ENCODE assay signal across 39 mouse cellular contexts in genomic region chr1:172629831-172630230, GRCm38 (mm10). TPM values are rescaled to one million over a fixed set of nuclear protein-coding genes. Genes with fewer than 3 reads are reported as not detected.
DNase-seq lines count a peak whose midpoint lies in the region; ATAC-seq and TF ChIP-seq lines count a peak whose summit lies in the region.
"Had no signal": no experiment of that assay in that cellular context is flagged by ENCODE, and none has a peak within 500 bp of the region (broad histone marks: within the 10 kb centered on the region; RNA-seq: fewer than 3 reads in every experiment).

No protein-coding gene starts in this region.

- DNase-seq in hindbrain, embryonic 10.5 days (ENCODE audit: low spot score): peak; percentile 20
- DNase-seq in hindbrain, postnatal 0 days (ENCODE audit: low spot score): no peak
- peak; percentile 69 for DNase-seq in embryo, embryonic 10.5 days (ENCODE audit: low spot score)
- DNase-seq in embryo, embryonic 11 days: peak; percentile 64
- no peak for DNase-seq in hindbrain, embryonic 14.5 days (ENCODE audit: low spot score)
- DNase-seq in lung, postnatal 25 days (ENCODE audit: low spot score): no peak
- DNase-seq in cerebellum, adult 8-10 months: no peak
- DNase-seq: adrenal gland, postnatal 36 days; B cell, adult 2 months; cerebellum, adult 18-20 months; cerebellum, postnatal 25 days; gastrocnemius, postnatal 25 days; heart, adult 18-20 months; heart, postnatal 4 days; kidney, adult 2 months; kidney, postnatal 4 days; liver, embryonic 13.5 days; lung, adult 18-20 months; midbrain, embryonic 14.5 days; retina, postnatal 1 day; right cerebral cortex, postnatal 25 days; thymus, adult 18-20 months; thymus, postnatal 25 days had no signal

- H3K9ac ChIP-seq in hindbrain, postnatal 0 days (replicated peaks; ENCODE audit: low read length): no peak overlapping the region
- H3K9ac ChIP-seq in hindbrain, embryonic 14.5 days: 0 out of 2 replicates have a peak overlapping the region, but pooled peaks have one; percentile 6
- H3K9ac ChIP-seq: forebrain, embryonic 12.5 days; heart, embryonic 12.5 days; limb, embryonic 15.5 days; liver, embryonic 13.5 days; neural tube, embryonic 15.5 days; stomach, embryonic 15.5 days had no signal

- no peaks in the 10 kb centered on the region for H3K27me3 ChIP-seq in hindbrain, embryonic 10.5 days (ENCODE audit: insufficient read depth, poor library complexity, severe bottlenecking)
- H3K27me3 ChIP-seq in hindbrain, postnatal 0 days (ENCODE audit: insufficient read depth, low read length): no peaks in the 10 kb centered on the region
- H3K27me3 ChIP-seq in hindbrain, embryonic 14.5 days (ENCODE audit: control insufficient read depth, insufficient read depth, low read length): no peaks in the 10 kb centered on the region
- H3K27me3 ChIP-seq: heart, embryonic 12.5 days; liver, embryonic 13.5 days; neural tube, embryonic 15.5 days; stomach, embryonic 15.5 days had no signal

- 68% methylated on average over 7 of the region's 7 CpGs for WGBS in hindbrain, embryonic 10.5 days
- 79% methylated on average over 7 of the region's 7 CpGs for WGBS in hindbrain, postnatal 0 days
- WGBS in hindbrain, embryonic 14.5 days: 73% methylated on average over 7 of the region's 7 CpGs

- H3K27ac ChIP-seq in hindbrain, embryonic 10.5 days: peak overlapping the region; percentile 35; the same call in 1 of the 2 replicates
- H3K27ac ChIP-seq in hindbrain, postnatal 0 days: no peak overlapping the region
- H3K27ac ChIP-seq in hindbrain, embryonic 14.5 days: no peak overlapping the region
- H3K27ac ChIP-seq: forebrain, embryonic 12.5 days; kidney, postnatal 0 days; limb, embryonic 15.5 days; liver, embryonic 13.5 days; macrophage; neural tube, embryonic 15.5 days; stomach, embryonic 15.5 days had no signal

- no peak overlapping the region for H3K4me2 ChIP-seq in hindbrain, postnatal 0 days (ENCODE audit: low read depth, low read length)
- no peak overlapping the region for H3K4me2 ChIP-seq in hindbrain, embryonic 14.5 days (replicated peaks)
- H3K4me2 ChIP-seq: forebrain, embryonic 12.5 days; heart, embryonic 12.5 days; limb, embryonic 15.5 days; liver, embryonic 13.5 days; neural tube, embryonic 15.5 days; stomach, embryonic 15.5 days had no signal

- no peak overlapping the region for H3K4me3 ChIP-seq in hindbrain, embryonic 10.5 days
- no peak overlapping the region for H3K4me3 ChIP-seq in hindbrain, postnatal 0 days (ENCODE audit: low read length)
- H3K4me3 ChIP-seq in hindbrain, embryonic 14.5 days (replicated peaks; ENCODE audit: low read length): no peak overlapping the region
- H3K4me3 ChIP-seq: forebrain, embryonic 12.5 days; heart, embryonic 12.5 days; limb, embryonic 15.5 days; liver, embryonic 13.5 days; neural tube, embryonic 15.5 days; stomach, embryonic 15.5 days had no signal

- H3K4me1 ChIP-seq in hindbrain, embryonic 10.5 days (replicated peaks): peaks cover 12% of the 10 kb centered on the region; the same call in 1 of the 2 replicates
- H3K4me1 ChIP-seq in hindbrain, postnatal 0 days (ENCODE audit: insufficient read depth, low read length): no peaks in the 10 kb centered on the region
- H3K4me1 ChIP-seq in hindbrain, embryonic 14.5 days (replicated peaks; ENCODE audit: control insufficient read depth, insufficient read depth, low read length): no peaks in the 10 kb centered on the region
- H3K4me1 ChIP-seq: forebrain, embryonic 12.5 days; stomach, embryonic 15.5 days had no signal

- no peak for ATAC-seq in hindbrain, postnatal 0 days
- ATAC-seq in hindbrain, embryonic 14.5 days (ENCODE audit: low FRiP score): no peak
- ATAC-seq: inflammation-experienced regulatory T-cells, adult 6 months; lung, postnatal 0 days had no signal

- TF ChIP-seq CTCF in hindbrain, postnatal 0 days (IDR thresholded peaks at IDR 0.05; ENCODE audit: low read depth): no peak

- H3K36me3 ChIP-seq in hindbrain, embryonic 10.5 days: no peaks in the 10 kb centered on the region
- H3K36me3 ChIP-seq in hindbrain, postnatal 0 days (ENCODE audit: insufficient read depth, low read length): no peaks in the 10 kb centered on the region
- no peaks in the 10 kb centered on the region for H3K36me3 ChIP-seq in hindbrain, embryonic 14.5 days (replicated peaks; ENCODE audit: control insufficient read depth, insufficient read depth)
- H3K36me3 ChIP-seq: forebrain, embryonic 12.5 days; heart, embryonic 12.5 days; limb, embryonic 15.5 days; liver, embryonic 13.5 days; neural tube, embryonic 15.5 days; stomach, embryonic 15.5 days had no signal

- no peaks in the 10 kb centered on the region for H3K9me3 ChIP-seq in hindbrain, embryonic 10.5 days
- no peaks in the 10 kb centered on the region for H3K9me3 ChIP-seq in hindbrain, postnatal 0 days (ENCODE audit: low read length)
- no peaks in the 10 kb centered on the region for H3K9me3 ChIP-seq in hindbrain, embryonic 14.5 days (ENCODE audit: control insufficient read depth, low read length)
- H3K9me3 ChIP-seq: forebrain, embryonic 12.5 days; limb, embryonic 15.5 days; liver, embryonic 13.5 days; neural tube, embryonic 15.5 days; stomach, embryonic 15.5 days had no signal

RNA-seq across cellular contexts. Expression of gene Dusp23, which starts 2.9 kb away (rescaled TPM):
- 8.4 and 10.2 TPM in 2 replicates for polyA plus RNA-seq in hindbrain, embryonic 10.5 days (2016; fragmentation: Nextera tagmentation; extraction: Ambion mirVana)
- 2.4 and 3.8 TPM in 2 replicates for total RNA-seq in hindbrain, postnatal 0 days (2014; rRNA removed)
- 8.8 and 9.0 TPM in 2 replicates for polyA plus RNA-seq in hindbrain, postnatal 0 days (2015; fragmentation: Nextera tagmentation; extraction: Ambion mirVana)
- polyA plus RNA-seq in hindbrain, embryonic 14.5 days (2014; fragmentation: Nextera tagmentation; extraction: Ambion mirVana): 9.5 and 12.7 TPM in 2 replicates

RNA-seq across cellular contexts. Expression of gene Fcrl6, which starts 27.5 kb away (rescaled TPM):
- polyA plus RNA-seq in hindbrain, embryonic 10.5 days (2016; fragmentation: Nextera tagmentation; extraction: Ambion mirVana): 0.21 TPM in 1 of 2 replicates, not detected in the other
- 0.18 TPM in 1 of 2 replicates, not detected in the other for total RNA-seq in hindbrain, postnatal 0 days (2014; rRNA removed)
- polyA plus RNA-seq in hindbrain, postnatal 0 days (2015; fragmentation: Nextera tagmentation; extraction: Ambion mirVana): not detected in 2 replicates
- polyA plus RNA-seq in hindbrain, embryonic 14.5 days (2014; fragmentation: Nextera tagmentation; extraction: Ambion mirVana): 0.10 and 0.19 TPM in 2 replicates
- total RNA-seq: adrenal gland, adult 18-20 months; adrenal gland, postnatal 36 days; gastrocnemius, adult 18-20 months; gastrocnemius, postnatal 25 days; heart, adult 18-20 months; heart, postnatal 4 days; layer of hippocampus, postnatal 25 days; left cerebral cortex, adult 8-10 months; left cerebral cortex, postnatal 36 days; megakaryocyte-erythroid progenitor cell, adult 5-6 weeks had no signal
- polyA plus RNA-seq: heart, embryonic 12.5 days; heart, postnatal 0 days; kidney, adult 2 months; kidney, postnatal 0 days; liver, embryonic 13.5 days; lung, postnatal 0 days; macrophage; stomach, embryonic 15.5 days had no signal

RNA-seq across cellular contexts. Expression of gene Slamf8, which starts 39.5 kb away (rescaled TPM):
- 0.12 TPM in 1 of 2 replicates, not detected in the other for polyA plus RNA-seq in hindbrain, embryonic 10.5 days (2016; fragmentation: Nextera tagmentation; extraction: Ambion mirVana)
- total RNA-seq in hindbrain, postnatal 0 days (2014; rRNA removed): 0.11 TPM in 1 of 2 replicates, not detected in the other
- polyA plus RNA-seq in hindbrain, postnatal 0 days (2015; fragmentation: Nextera tagmentation; extraction: Ambion mirVana): 0.14 TPM in 1 of 2 replicates, not detected in the other
- not detected in 2 replicates for polyA plus RNA-seq in hindbrain, embryonic 14.5 days (2014; fragmentation: Nextera tagmentation; extraction: Ambion mirVana)
- total RNA-seq: heart, postnatal 4 days; layer of hippocampus, postnatal 25 days; left cerebral cortex, postnatal 36 days; megakaryocyte-erythroid progenitor cell, adult 5-6 weeks had no signal
- polyA plus RNA-seq: forebrain, embryonic 12.5 days; heart, embryonic 12.5 days; heart, postnatal 0 days; neural tube, embryonic 15.5 days had no signal

Comparison
In these comparisons a context has a peak if more than half of its experiments do, and no peak if none do; other contexts are left out.
1. DNase-seq: peak in hindbrain, embryonic 10.5 days (single experiment), embryo, embryonic 10.5 days (single experiment) and embryo, embryonic 11 days (single experiment); none in hindbrain, postnatal 0 days (single experiment), hindbrain, embryonic 14.5 days (single experiment), lung, postnatal 25 days (single experiment) and cerebellum, adult 8-10 months (single experiment).